Mouse (Mus musculus) C2C12 (cell line): ENCODE measurements around the gene Dnmt1. TPM values are rescaled to one million over a fixed set of nuclear protein-coding genes. Genes with fewer than 3 reads are reported as not detected.

Experiments used
- H3K27me3 ChIP-seq: one replicate; pipeline ENCODE4 v1.6.1; 2011; ENCODE audit not compliant: control insufficient read depth, insufficient read depth, insufficient read length
- H3K36me3 ChIP-seq: one replicate; pipeline ENCODE4 v1.6.1; 2011; ENCODE audit not compliant: control insufficient read depth, insufficient read depth
- H3K4me3 ChIP-seq: one replicate; pipeline ENCODE4 v1.5.1; 2011; ENCODE audit warnings: mild to moderate bottlenecking, control low read depth; ENCODE audit not compliant: poor library complexity, insufficient read depth, severe bottlenecking
- H3K79me2 ChIP-seq: one replicate; pipeline ENCODE4 v1.6.1; 2011; ENCODE audit not compliant: control insufficient read depth, insufficient read depth
- H3K79me3 ChIP-seq: one replicate; pipeline ENCODE4 v1.6.1; 2011; ENCODE audit warnings: low read depth, control low read depth
- H3ac ChIP-seq: one replicate; pipeline ENCODE3; 2011; ENCODE audit warnings: low read depth; ENCODE audit not compliant: control insufficient read depth, insufficient read length
- CEBPB ChIP-seq: IDR thresholded peaks from one replicate; pipeline ENCODE4 v1.6.1; 2011; ENCODE audit warnings: low read depth, mild to moderate bottlenecking, control low read depth, moderate library complexity
- CTCF ChIP-seq: IDR thresholded peaks from one replicate; pipeline ENCODE4 v1.5.1; 2011; ENCODE audit not compliant: control insufficient read depth, insufficient read depth, insufficient read length
- FOSL1 ChIP-seq: IDR thresholded peaks from one replicate; pipeline ENCODE4 v1.8.0; 2011; ENCODE audit warnings: mild to moderate bottlenecking, low read length; ENCODE audit not compliant: poor library complexity, insufficient read depth, severe bottlenecking
- MAX ChIP-seq: IDR thresholded peaks from one replicate; pipeline ENCODE4 v1.6.1; 2011; ENCODE audit warnings: mild to moderate bottlenecking, control low read depth
- MYOD1 ChIP-seq: IDR thresholded peaks from one replicate; pipeline ENCODE4 v1.6.1; 2011; ENCODE audit warnings: low read depth; ENCODE audit not compliant: control insufficient read depth, insufficient read length
- MYOG ChIP-seq: IDR thresholded peaks from one replicate; pipeline ENCODE4 v1.6.1; 2011; ENCODE audit not compliant: control insufficient read depth, insufficient read length; ENCODE audit errors: extremely low read depth
- USF1 ChIP-seq: IDR thresholded peaks from one replicate; pipeline ENCODE4 v1.6.1; 2011; ENCODE audit warnings: low read depth, mild to moderate bottlenecking, control low read depth, moderate library complexity
- polyA plus RNA-seq: library from polyadenylated mRNA; unstranded; fragments of >200 nt; fragmentation: generic; extraction: Trizol; gene quantifications from one replicate; pipeline ENCODE4 v1.2.1, GENCODE M21; 2012; ENCODE audit warnings: missing spikeins

Gene Dnmt1
- polyA plus RNA-seq, 1 experiment, result 69.7 TPM

- Histone ChIP-seq H3K79me3 (peaks cover 78% of the 10 kb centered on the region), H3K79me2 (peaks cover 94% of the 10 kb centered on the region), H3K27me3 (no peaks in the 10 kb centered on the region), H3K36me3 (peaks cover 49% of the 10 kb centered on the region), H3K4me3 (no peak overlapping the region), H3ac (no peak overlapping the region)
- TF ChIP-seq MYOD1, result peak; percentile 84
- TF ChIP-seq MAX, result no peak
- peak; percentile 62 for TF ChIP-seq FOSL1
- no peak for TF ChIP-seq CEBPB
- TF ChIP-seq CTCF, result peak; percentile 27
- TF ChIP-seq MYOG, result no peak
Measured at GRCm38 (mm10) chr9:20943396-20943795, 16.3 kb downstream of the Dnmt1 start.

- TF ChIP-seq USF1, result no peak
- no peak for TF ChIP-seq MYOG
- TF ChIP-seq CEBPB, result no peak
- TF ChIP-seq MYOD1, result no peak
- no peak for TF ChIP-seq MAX
- no peak for TF ChIP-seq FOSL1
- TF ChIP-seq CTCF, result no peak
- H3K36me3 ChIP-seq, result peaks cover 91% of the 10 kb centered on the region
- no peaks in the 10 kb centered on the region for H3K79me2 ChIP-seq
- H3ac ChIP-seq, result no peak overlapping the region
- no peak overlapping the region for H3K4me3 ChIP-seq
- no peaks in the 10 kb centered on the region for H3K27me3 ChIP-seq
- H3K79me3 ChIP-seq, result no peaks in the 10 kb centered on the region
Measured at GRCm38 (mm10) chr9:20923258-20923657, 36.4 kb downstream of the Dnmt1 start.

GRCm38 (mm10) chr9:20916160-20916559 lies 43.5 kb downstream of the Dnmt1 start:
- Histone ChIP-seq H3ac (no peak overlapping the region), H3K27me3 (no peaks in the 10 kb centered on the region), H3K36me3 (peaks cover 98% of the 10 kb centered on the region), H3K79me2 (no peaks in the 10 kb centered on the region), H3K4me3 (no peak overlapping the region), H3K79me3 (no peaks in the 10 kb centered on the region)
- TF ChIP-seq FOSL1, result no peak
- no peak for TF ChIP-seq CEBPB
- TF ChIP-seq MAX, result no peak
- no peak for TF ChIP-seq MYOD1
- no peak for TF ChIP-seq USF1
- TF ChIP-seq CTCF, result peak; percentile 15
- TF ChIP-seq MYOG, result no peak

- Histone ChIP-seq H3K27me3 (no peaks in the 10 kb centered on the region), H3K79me3 (no peaks in the 10 kb centered on the region), H3ac (no peak overlapping the region), H3K36me3 (peaks cover 94% of the 10 kb centered on the region), H3K79me2 (no peaks in the 10 kb centered on the region), H3K4me3 (no peak overlapping the region)
- TF ChIP-seq MYOD1 (no peak), USF1 (no peak), MAX (no peak), CTCF (no peak), CEBPB (no peak), MYOG (no peak), FOSL1 (no peak)
Measured at GRCm38 (mm10) chr9:20909948-20910347, 49.7 kb downstream of the Dnmt1 start.

GRCm38 (mm10) chr9:20902174-20902491 lies 57.6 kb downstream of the Dnmt1 start:
- peaks cover 13% of the 10 kb centered on the region for H3K79me2 ChIP-seq
- peaks cover 27% of the 10 kb centered on the region for H3K36me3 ChIP-seq
- H3K27me3 ChIP-seq, result no peaks in the 10 kb centered on the region
- peaks cover 10% of the 10 kb centered on the region for H3K79me3 ChIP-seq
- no peak overlapping the region for H3K4me3 ChIP-seq
- no peak overlapping the region for H3ac ChIP-seq
- TF ChIP-seq FOSL1, result no peak
- no peak for TF ChIP-seq MYOD1

- Histone ChIP-seq H3K79me3 (peaks cover 16% of the 10 kb centered on the region), H3K4me3 (no peak overlapping the region), H3ac (no peak overlapping the region), H3K79me2 (peaks cover 18% of the 10 kb centered on the region), H3K36me3 (peaks cover 27% of the 10 kb centered on the region), H3K27me3 (no peaks in the 10 kb centered on the region)
- no peak for TF ChIP-seq MYOG
- TF ChIP-seq CTCF, result peak; percentile 11
Measured at GRCm38 (mm10) chr9:20901466-20902173, 58.1 kb downstream of the Dnmt1 start.
